Mouse (Mus musculus) spleen, adult 2 months (tissue): ENCODE results near the gene Dlx5. TPM values are rescaled to one million over a fixed set of nuclear protein-coding genes. Genes with fewer than 3 reads are reported as not detected.
A peak's percentile ranks its signal among the peaks of the same experiment; 100 is the strongest.

ENCODE experiments used
- DNase-seq, 2 experiments: peaks; one replicate each; pipeline versions ENCODE4 v3.0.0 to v3.0.0-alpha.2; 2012 to 2021; ENCODE audit warnings: low spot score in 2 of 2, low read depth in 1 of 2
- H3K27ac ChIP-seq: fragments of 200-500 bp; 2 replicates; pipeline ENCODE4 v1.5.1; 2012; ENCODE audit warnings: low read length, inconsistent platforms; ENCODE audit not compliant: insufficient read depth
- H3K27me3 ChIP-seq: fragments of 200-500 bp; 2 replicates; pipeline ENCODE4 v1.6.1; 2012; ENCODE audit warnings: mild to moderate bottlenecking, moderate library complexity, low read length, inconsistent platforms; ENCODE audit not compliant: control insufficient read depth, insufficient read depth
- H3K36me3 ChIP-seq: fragments of 200-500 bp; 2 replicates; pipeline ENCODE4 v1.6.1; 2012; ENCODE audit warnings: mild to moderate bottlenecking, low read length, inconsistent platforms; ENCODE audit not compliant: control insufficient read depth, insufficient read depth
- H3K4me1 ChIP-seq: fragments of 200-500 bp; 2 replicates; pipeline ENCODE4 v1.6.1; 2011; ENCODE audit warnings: inconsistent platforms; ENCODE audit not compliant: control insufficient read depth, insufficient read depth, insufficient read length
- H3K4me3 ChIP-seq: fragments of 200-500 bp; 2 replicates; pipeline ENCODE4 v1.5.1; 2011; ENCODE audit warnings: mild to moderate bottlenecking, inconsistent platforms; ENCODE audit not compliant: insufficient read depth, insufficient read length; ENCODE audit errors: extremely low read depth
- CTCF ChIP-seq: fragments of 200-500 bp; IDR thresholded peaks from 2 replicates; pipeline ENCODE4 v1.5.1; 2011; ENCODE audit warnings: mild to moderate bottlenecking, inconsistent platforms; ENCODE audit not compliant: insufficient read depth, insufficient read length, insufficient replicate concordance; ENCODE audit errors: extremely low read depth
- POLR2A ChIP-seq: fragments of 200-500 bp; IDR thresholded peaks from 2 replicates; pipeline ENCODE4 v1.6.1; 2011; ENCODE audit warnings: low read depth, low read length, inconsistent platforms
- WGBS: fragments of 180-500 bp; shearing (Covaris S2); methylation state at CpG from one replicate; pipeline ENCODE4 v1.1.7; 2018; 5-methylcytosine and 5-hydroxymethylcytosine counted together
- polyA plus RNA-seq: library from polyadenylated mRNA; depleted of rRNA; stranded (reverse); fragments of >200 nt; gene quantifications from 2 replicates; pipeline ENCODE4 v1.2.3, GENCODE M21; 2012; rRNA removed

Dlx5 gene
- polyA plus RNA-seq = not detected in 2 replicates

GRCm38 (mm10) chr6:6881638-6882190, at the start of gene Dlx5:
Gene Dlx5 (minus strand): TSS chr6:6882085.
- TF ChIP-seq POLR2A (no peak), CTCF (no peak)
- no peak within 1 kb of the TSS for H3K4me3 ChIP-seq
- WGBS = 5% methylated on average over 41 of the region's 42 CpGs
- H3K36me3 ChIP-seq = no peaks in the 10 kb centered on the region
- peaks cover 17% of the 10 kb centered on the region for H3K27me3 ChIP-seq
- no peak within 1 kb of the TSS for H3K27ac ChIP-seq
- no peaks in the 10 kb centered on the region for H3K4me1 ChIP-seq
- no peak for DNase-seq

- Histone ChIP-seq H3K4me3 (no peak overlapping the region), H3K36me3 (no peaks in the 10 kb centered on the region), H3K27ac (no peak overlapping the region), H3K4me1 (no peaks in the 10 kb centered on the region), H3K27me3 (no peaks in the 10 kb centered on the region)
- no peak for DNase-seq
- no peak for TF ChIP-seq CTCF
- WGBS = 88% methylated on average over 4 of the region's 4 CpGs
Observed at GRCm38 (mm10) chr6:6931507-6931906, 49.6 kb upstream of the Dlx5 start.

- 88% methylated on average over 4 of the region's 4 CpGs for WGBS
- no peak for DNase-seq
- no peak overlapping the region for H3K27ac ChIP-seq
- no peaks in the 10 kb centered on the region for H3K27me3 ChIP-seq
- H3K4me3 ChIP-seq = no peak overlapping the region
- no peaks in the 10 kb centered on the region for H3K4me1 ChIP-seq
- H3K36me3 ChIP-seq = no peaks in the 10 kb centered on the region
- no peak for TF ChIP-seq CTCF
- TF ChIP-seq POLR2A = no peak
Observed at GRCm38 (mm10) chr6:6930831-6931230, 48.9 kb upstream of the Dlx5 start.

GRCm38 (mm10) chr6:6925264-6925663, 43.4 kb upstream of the Dlx5 start:
- DNase-seq = no peak
- Histone ChIP-seq H3K4me1 (no peaks in the 10 kb centered on the region), H3K27me3 (no peaks in the 10 kb centered on the region), H3K36me3 (no peaks in the 10 kb centered on the region), H3K4me3 (no peak overlapping the region), H3K27ac (no peak overlapping the region)
- TF ChIP-seq POLR2A (no peak), CTCF (no peak)
- WGBS = 41% methylated on average over 1 of the region's 1 CpGs

DNA sequence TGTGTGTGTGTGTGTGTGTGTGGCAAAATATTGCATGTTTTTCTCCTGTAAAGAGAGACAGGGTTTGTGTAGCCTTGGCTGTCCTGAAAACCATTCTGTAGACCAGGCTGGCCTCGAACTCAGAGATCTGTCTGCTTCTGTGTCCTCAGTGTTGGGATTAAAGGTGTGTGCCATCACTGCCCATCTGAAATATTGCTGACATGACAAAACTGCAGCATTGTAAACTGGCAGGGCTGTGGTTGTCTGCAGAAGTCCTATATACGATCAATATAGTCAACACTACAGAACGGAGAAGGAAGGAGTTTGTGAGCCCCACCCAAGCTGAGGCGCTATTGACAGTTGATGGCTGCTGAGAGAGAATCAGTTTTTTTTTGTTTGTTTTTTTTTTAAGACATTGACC, 35.4 kb upstream of the Dlx5 start:
- 87% methylated on average over 4 of the region's 4 CpGs for WGBS
- DNase-seq = no peak
- Histone ChIP-seq H3K27ac (no peak overlapping the region), H3K4me3 (no peak overlapping the region), H3K4me1 (no peaks in the 10 kb centered on the region), H3K36me3 (no peaks in the 10 kb centered on the region), H3K27me3 (no peaks in the 10 kb centered on the region)
- TF ChIP-seq POLR2A (no peak), CTCF (no peak)

GRCm38 (mm10) chr6:6915526-6915915, 33.6 kb upstream of the Dlx5 start:
- Histone ChIP-seq H3K4me1 (no peaks in the 10 kb centered on the region), H3K27me3 (no peaks in the 10 kb centered on the region), H3K4me3 (no peak overlapping the region), H3K36me3 (no peaks in the 10 kb centered on the region), H3K27ac (no peak overlapping the region)
- 19% methylated on average over 9 of the region's 9 CpGs for WGBS
- no peak for DNase-seq
- no peak for TF ChIP-seq POLR2A
- no peak for TF ChIP-seq CTCF

DNA sequence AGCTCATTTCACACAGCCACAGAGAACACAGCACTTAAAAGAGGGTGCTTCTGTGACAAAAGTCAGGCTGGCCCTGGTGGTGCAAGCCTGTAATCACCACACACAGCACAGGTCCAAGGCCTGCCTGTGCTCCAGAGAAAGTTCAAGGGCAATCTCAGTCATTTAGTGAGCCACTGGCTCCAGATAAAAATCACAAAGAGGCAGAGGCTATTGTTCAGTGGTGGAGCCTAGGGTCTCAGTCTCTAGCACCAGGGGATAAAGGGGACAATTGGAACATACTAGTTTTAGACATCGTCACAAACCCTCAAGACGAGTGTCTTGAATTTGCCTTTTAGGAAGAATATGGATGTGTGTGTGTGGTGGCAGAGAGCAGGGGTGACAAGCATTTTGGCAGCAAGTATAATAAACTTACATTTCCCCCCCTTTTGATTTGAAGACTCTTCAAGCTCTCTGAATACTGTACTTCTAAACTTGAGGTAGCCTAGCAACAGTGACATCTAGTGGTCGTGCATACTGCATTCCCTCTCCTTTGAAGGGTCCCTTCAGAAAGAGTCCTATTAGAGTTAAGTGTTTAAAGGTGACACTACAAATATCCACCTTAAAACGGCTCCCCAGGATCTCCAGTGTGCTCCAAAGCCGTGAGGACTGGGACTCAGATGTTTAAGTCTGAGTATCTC, 33.1 kb upstream of the Dlx5 start:
- H3K27me3 ChIP-seq = no peaks in the 10 kb centered on the region
- H3K36me3 ChIP-seq = no peaks in the 10 kb centered on the region
- no peak overlapping the region for H3K4me3 ChIP-seq
- no peak for TF ChIP-seq POLR2A
- 42% methylated on average over 5 of the region's 5 CpGs for WGBS
- peak in 1 of 2 experiments; percentile 1 for DNase-seq
- no peaks in the 10 kb centered on the region for H3K4me1 ChIP-seq
- no peak overlapping the region for H3K27ac ChIP-seq
